Mouse (Mus musculus) midbrain, embryonic 12.5 days (tissue): ENCODE results near the gene Mtfmt. TPM values are rescaled to one million over a fixed set of nuclear protein-coding genes. Genes with fewer than 3 reads are reported as not detected.

Experiments used
- ATAC-seq: fragments of 200-750 bp; cut with Nextera tagmentation; 2 replicates; pipeline ENCODE4 v1.8.0; 2017; ENCODE audit warnings: low read depth, moderate TSS enrichment, moderate library complexity; ENCODE audit not compliant: low FRiP score
- H3K27ac ChIP-seq: fragments of 300-500 bp; sonication (generic); replicated peaks from 2 replicates; pipeline ENCODE4 v1.5.1; 2016; ENCODE audit warnings: mild to moderate bottlenecking
- H3K27me3 ChIP-seq: fragments of 300-500 bp; sonication (generic); 2 replicates; pipeline ENCODE4 v1.6.1; 2016; ENCODE audit warnings: mild to moderate bottlenecking
- H3K36me3 ChIP-seq: fragments of 300-500 bp; sonication (generic); 2 replicates; pipeline ENCODE4 v1.6.1; 2016
- H3K4me1 ChIP-seq: fragments of 300-500 bp; sonication (generic); 2 replicates; pipeline ENCODE4 v1.6.1; 2016
- H3K4me2 ChIP-seq: fragments of 300-500 bp; sonication (generic); replicated peaks from 2 replicates; pipeline ENCODE4 v1.6.1; 2016; ENCODE audit warnings: mild to moderate bottlenecking, moderate library complexity
- H3K4me3 ChIP-seq: fragments of 300-500 bp; sonication (generic); 2 replicates; pipeline ENCODE4 v1.5.1; 2016; ENCODE audit warnings: mild to moderate bottlenecking
- H3K9ac ChIP-seq: fragments of 300-500 bp; sonication (generic); replicated peaks from 2 replicates; pipeline ENCODE4 v1.6.1; 2016; ENCODE audit warnings: mild to moderate bottlenecking, moderate library complexity
- H3K9me3 ChIP-seq: fragments of 300-500 bp; sonication (generic); 2 replicates; pipeline ENCODE4 v1.6.1; 2016; ENCODE audit warnings: mild to moderate bottlenecking
- WGBS: fragments of 180-500 bp; shearing (Covaris S2); methylation state at CpG from one replicate; pipeline ENCODE4 v1.1.7; 2016; 5-methylcytosine and 5-hydroxymethylcytosine counted together
- polyA plus RNA-seq: library from polyadenylated mRNA; unstranded; fragments of >200 nt; fragmentation: Nextera tagmentation; extraction: Ambion mirVana; gene quantifications from 2 replicates; pipeline ENCODE4 v1.2.1, GENCODE M21; 2016

Gene Mtfmt
- polyA plus RNA-seq, 1 experiment from 2014 or later = 23.3 TPM

GRCm38 (mm10) chr9:65407327-65407726 is 28.3 kb upstream of the Mtfmt start:
- 85% methylated on average over 5 of the region's 5 CpGs for WGBS
- Histone ChIP-seq H3K27me3 (no peaks in the 10 kb centered on the region), H3K27ac (no peak overlapping the region), H3K4me2 (no peak overlapping the region), H3K4me1 (no peaks in the 10 kb centered on the region), H3K9ac (no peak overlapping the region), H3K36me3 (no peaks in the 10 kb centered on the region), H3K4me3 (no peak overlapping the region), H3K9me3 (no peaks in the 10 kb centered on the region)
- ATAC-seq = no peak

- no peaks in the 10 kb centered on the region for H3K4me1 ChIP-seq
- H3K27ac ChIP-seq = no peak overlapping the region
- 76% methylated on average over 3 of the region's 3 CpGs for WGBS
- H3K4me2 ChIP-seq = no peak overlapping the region
- no peaks in the 10 kb centered on the region for H3K9me3 ChIP-seq
- H3K9ac ChIP-seq = no peak overlapping the region
- H3K27me3 ChIP-seq = no peaks in the 10 kb centered on the region
- no peaks in the 10 kb centered on the region for H3K36me3 ChIP-seq
- ATAC-seq = no peak
- no peak overlapping the region for H3K4me3 ChIP-seq
Observed at GRCm38 (mm10) chr9:65407861-65408260, 27.7 kb upstream of the Mtfmt start.

GRCm38 (mm10) chr9:65408871-65409295 is 26.7 kb upstream of the Mtfmt start:
- H3K27me3 ChIP-seq = no peaks in the 10 kb centered on the region
- 73% methylated on average over 5 of the region's 5 CpGs for WGBS

GRCm38 (mm10) chr9:65410378-65410777 is 25.2 kb upstream of the Mtfmt start:
- 92% methylated on average over 8 of the region's 8 CpGs for WGBS
- no peak for ATAC-seq
- no peaks in the 10 kb centered on the region for H3K4me1 ChIP-seq

More at GRCm38 (mm10) chr9:65408871-65409295, 26.7 kb upstream of the Mtfmt start:
- Histone ChIP-seq H3K4me1 (no peaks in the 10 kb centered on the region), H3K4me2 (no peak overlapping the region), H3K4me3 (no peak overlapping the region), H3K36me3 (no peaks in the 10 kb centered on the region), H3K9me3 (no peaks in the 10 kb centered on the region), H3K27ac (no peak overlapping the region), H3K9ac (no peak overlapping the region)
- ATAC-seq = no peak

GRCm38 (mm10) chr9:65411326-65411725 is 24.3 kb upstream of the Mtfmt start:
- no peak for ATAC-seq
- no peak overlapping the region for H3K4me2 ChIP-seq
- H3K9me3 ChIP-seq = no peaks in the 10 kb centered on the region
- H3K4me3 ChIP-seq = no peak overlapping the region
- H3K4me1 ChIP-seq = no peaks in the 10 kb centered on the region
- 78% methylated on average over 3 of the region's 3 CpGs for WGBS
- no peak overlapping the region for H3K27ac ChIP-seq
- H3K27me3 ChIP-seq = no peaks in the 10 kb centered on the region
- no peak overlapping the region for H3K9ac ChIP-seq
- no peaks in the 10 kb centered on the region for H3K36me3 ChIP-seq

More at GRCm38 (mm10) chr9:65410378-65410777, 25.2 kb upstream of the Mtfmt start:
- Histone ChIP-seq H3K4me2 (no peak overlapping the region), H3K9ac (no peak overlapping the region), H3K9me3 (no peaks in the 10 kb centered on the region), H3K27ac (no peak overlapping the region), H3K27me3 (no peaks in the 10 kb centered on the region), H3K4me3 (no peak overlapping the region), H3K36me3 (no peaks in the 10 kb centered on the region)

- Histone ChIP-seq H3K4me1 (no peaks in the 10 kb centered on the region), H3K9me3 (no peaks in the 10 kb centered on the region), H3K27me3 (no peaks in the 10 kb centered on the region), H3K27ac (no peak overlapping the region), H3K9ac (no peak overlapping the region), H3K4me2 (no peak overlapping the region), H3K4me3 (no peak overlapping the region), H3K36me3 (no peaks in the 10 kb centered on the region)
- WGBS = 35% methylated on average over 3 of the region's 3 CpGs
- ATAC-seq = no peak
Observed at GRCm38 (mm10) chr9:65417738-65418137, 17.8 kb upstream of the Mtfmt start.

- no peak for ATAC-seq
- Histone ChIP-seq H3K4me3 (no peak overlapping the region), H3K4me2 (no peak overlapping the region), H3K36me3 (no peaks in the 10 kb centered on the region), H3K4me1 (no peaks in the 10 kb centered on the region), H3K27me3 (no peaks in the 10 kb centered on the region), H3K27ac (no peak overlapping the region), H3K9me3 (no peaks in the 10 kb centered on the region), H3K9ac (no peak overlapping the region)
- 68% methylated on average over 3 of the region's 3 CpGs for WGBS
Observed at GRCm38 (mm10) chr9:65419633-65420032, 15.9 kb upstream of the Mtfmt start.

DNA sequence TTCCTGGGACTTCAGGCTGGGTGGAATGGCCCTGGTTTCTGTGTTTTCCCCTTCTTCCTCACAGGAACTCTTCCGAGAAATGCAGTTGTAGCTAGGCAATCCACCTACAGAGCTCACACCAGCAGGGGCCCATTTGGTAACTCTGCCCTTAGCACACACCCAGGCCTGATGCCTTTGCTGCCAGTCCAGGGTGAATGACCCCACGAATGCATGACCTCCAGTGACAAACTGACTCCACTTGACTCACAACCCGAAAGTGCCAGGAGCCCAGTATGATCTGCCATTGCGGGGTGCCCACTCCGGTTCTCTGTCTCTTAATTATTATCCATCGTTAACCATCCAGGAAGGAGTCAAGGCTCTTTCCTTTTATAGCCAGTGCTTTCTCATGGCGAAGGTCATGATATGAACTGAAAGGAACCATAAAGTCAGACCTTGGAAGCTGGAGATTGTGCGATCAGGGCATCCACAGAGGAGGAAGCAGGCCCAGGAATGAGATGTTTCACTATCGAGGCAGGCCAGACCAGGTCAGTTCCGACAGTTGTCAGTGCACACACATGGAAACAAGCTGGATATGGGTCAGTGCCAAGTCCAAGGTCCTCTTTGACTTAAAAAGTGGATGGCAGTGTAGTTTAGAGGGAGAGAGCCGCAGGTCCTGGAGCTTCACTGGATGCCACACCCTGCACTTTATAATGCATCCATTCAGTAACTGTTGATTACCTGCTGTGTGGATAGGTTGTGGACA is 12.7 kb upstream of the Mtfmt start, which contains the start of gene Slc51b:
Gene Slc51b, minus strand, starts transcription at position 196 of the 742 bp plus-strand sequence.
- no peak within 1 kb of the TSS for H3K27ac ChIP-seq
- no peaks in the 10 kb centered on the region for H3K36me3 ChIP-seq
- no peak for ATAC-seq
- no peaks in the 10 kb centered on the region; the same call in 1 of the 2 replicates for H3K27me3 ChIP-seq
- no peak within 1 kb of the TSS for H3K4me3 ChIP-seq
- H3K4me2 ChIP-seq = no peak within 1 kb of the TSS
- H3K9me3 ChIP-seq = no peaks in the 10 kb centered on the region
- H3K4me1 ChIP-seq = no peaks in the 10 kb centered on the region
- no peak within 1 kb of the TSS for H3K9ac ChIP-seq
- WGBS = 88% methylated on average over 11 of the region's 11 CpGs

- no peak for ATAC-seq
- Histone ChIP-seq H3K9ac (no peak overlapping the region), H3K4me2 (no peak overlapping the region), H3K4me1 (no peaks in the 10 kb centered on the region), H3K36me3 (no peaks in the 10 kb centered on the region), H3K27ac (no peak overlapping the region), H3K27me3 (no peaks in the 10 kb centered on the region; the same call in 1 of the 2 replicates), H3K4me3 (no peak overlapping the region), H3K9me3 (no peaks in the 10 kb centered on the region)
- 51% methylated on average over 3 of the region's 3 CpGs for WGBS
Observed at GRCm38 (mm10) chr9:65424393-65424792, 11.2 kb upstream of the Mtfmt start.

DNA sequence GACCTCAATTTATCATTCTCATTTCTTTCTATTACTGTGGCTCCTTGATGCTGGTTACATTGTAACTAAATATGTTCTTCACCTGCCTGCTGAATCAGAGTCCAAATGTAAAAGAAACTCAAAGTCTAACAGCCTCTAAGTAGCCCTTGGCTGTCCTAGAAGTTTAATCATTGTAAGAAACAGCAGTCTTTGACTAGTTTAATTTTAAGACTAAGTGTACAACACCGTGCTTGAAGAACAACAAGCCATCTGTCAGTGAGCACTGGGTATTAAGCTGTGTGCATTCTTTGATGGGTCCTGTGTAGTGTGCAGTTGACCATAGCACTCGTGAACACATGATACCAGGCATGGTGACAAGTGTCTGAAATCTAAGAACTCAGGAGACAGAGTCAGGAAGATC is 8.1 kb upstream of the Mtfmt start:
- Histone ChIP-seq H3K27me3 (no peaks in the 10 kb centered on the region; the same call in 1 of the 2 replicates), H3K4me2 (no peak overlapping the region), H3K4me3 (no peak overlapping the region), H3K4me1 (no peaks in the 10 kb centered on the region), H3K9me3 (no peaks in the 10 kb centered on the region), H3K27ac (no peak overlapping the region), H3K9ac (no peak overlapping the region), H3K36me3 (no peaks in the 10 kb centered on the region)
- no peak for ATAC-seq
- WGBS = 73% methylated on average over 2 of the region's 2 CpGs

GRCm38 (mm10) chr9:65428003-65428402 is 7.6 kb upstream of the Mtfmt start:
- H3K4me1 ChIP-seq = no peaks in the 10 kb centered on the region
- ATAC-seq = no peak
- no peak overlapping the region for H3K27ac ChIP-seq
- H3K4me2 ChIP-seq = no peak overlapping the region
- H3K4me3 ChIP-seq = no peak overlapping the region
- no peaks in the 10 kb centered on the region for H3K36me3 ChIP-seq
- H3K9ac ChIP-seq = no peak overlapping the region
- H3K27me3 ChIP-seq = no peaks in the 10 kb centered on the region; the same call in 1 of the 2 replicates
- no peaks in the 10 kb centered on the region for H3K9me3 ChIP-seq
- 88% methylated on average over 5 of the region's 5 CpGs for WGBS

DNA sequence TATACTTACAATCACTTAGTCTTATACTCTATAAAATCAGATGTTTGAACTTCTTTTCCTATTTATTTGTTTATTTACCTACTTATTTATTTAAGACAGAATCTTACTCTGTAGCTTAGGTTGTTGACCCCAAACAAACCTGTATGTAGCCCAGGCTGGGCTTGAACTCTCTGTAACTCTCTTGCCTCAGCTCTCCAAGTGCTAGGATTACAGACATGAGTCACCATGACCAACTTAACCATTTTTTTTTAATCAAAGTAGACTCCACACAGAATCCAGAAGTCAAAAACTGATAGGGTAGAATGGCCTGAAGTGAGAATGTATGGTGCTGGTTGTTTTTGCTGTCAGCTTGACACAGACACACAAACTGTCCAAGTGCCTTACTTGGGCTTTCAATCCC is 5.2 kb upstream of the Mtfmt start:
- H3K9me3 ChIP-seq = no peaks in the 10 kb centered on the region
- no peak overlapping the region for H3K27ac ChIP-seq
- H3K4me2 ChIP-seq = no peak overlapping the region
- H3K4me3 ChIP-seq = no peak overlapping the region
- H3K36me3 ChIP-seq = no peaks in the 10 kb centered on the region
- H3K27me3 ChIP-seq = no peaks in the 10 kb centered on the region
- H3K4me1 ChIP-seq = no peaks in the 10 kb centered on the region
- ATAC-seq = no peak
- no peak overlapping the region for H3K9ac ChIP-seq

GRCm38 (mm10) chr9:65430921-65431320 is 4.7 kb upstream of the Mtfmt start:
- ATAC-seq = no peak
- no peak overlapping the region for H3K4me2 ChIP-seq
- H3K9ac ChIP-seq = no peak overlapping the region
- H3K4me1 ChIP-seq = peaks cover under 1% of the 10 kb centered on the region; the same call in 1 of the 2 replicates
- H3K9me3 ChIP-seq = no peaks in the 10 kb centered on the region
- no peak overlapping the region for H3K27ac ChIP-seq
- WGBS = 86% methylated on average over 5 of the region's 5 CpGs
- H3K4me3 ChIP-seq = no peak overlapping the region
- no peaks in the 10 kb centered on the region for H3K36me3 ChIP-seq
- H3K27me3 ChIP-seq = no peaks in the 10 kb centered on the region
